Mouse (Mus musculus) bone marrow, adult 2 months (tissue): ENCODE measurements at regions not wholly inside any gene's neighbourhood (a gene's known extent, or its start where the extent isn't known, plus 50 kb on each side); places are given as distances from the start of the nearest gene placed in this dataset.

Experiments used
- H3K27ac ChIP-seq: fragments of 200-500 bp; 2 replicates; pipeline ENCODE4 v1.5.1; 2012; ENCODE audit warnings: low read depth, mild to moderate bottlenecking, control low read depth, inconsistent platforms, low read length; ENCODE audit not compliant: control insufficient read depth, poor library complexity, insufficient read depth
- H3K4me1 ChIP-seq: fragments of 200-500 bp; 2 replicates; pipeline ENCODE4 v1.6.1; 2011; ENCODE audit warnings: low read length; ENCODE audit not compliant: control insufficient read depth, insufficient read depth
- H3K4me3 ChIP-seq: fragments of 200-500 bp; replicated peaks from 2 replicates; pipeline ENCODE3; 2011; ENCODE audit warnings: mild to moderate bottlenecking, low read depth, low read length, control low read depth; ENCODE audit not compliant: control insufficient read depth
- CTCF ChIP-seq: fragments of 200-500 bp; IDR thresholded peaks from 2 replicates; pipeline ENCODE4 v1.5.1; 2011; ENCODE audit warnings: low read length, control low read depth; ENCODE audit not compliant: control insufficient read depth, insufficient read depth
- POLR2A ChIP-seq: fragments of 200-500 bp; IDR thresholded peaks from 2 replicates; pipeline ENCODE4 v1.6.1; 2011; ENCODE audit warnings: low read depth, mild to moderate bottlenecking, control low read depth, low read length, borderline replicate concordance; ENCODE audit not compliant: control insufficient read depth
- WGBS: fragments of 180-500 bp; shearing (Covaris S2); methylation state at CpG from one replicate; pipeline ENCODE4 v1.1.7; 2018; 5-methylcytosine and 5-hydroxymethylcytosine counted together

GRCm38 (mm10) chr10:21672171-21672570 lies 79.2 kb downstream of the 1700020N01Rik start:
- Histone ChIP-seq H3K4me1 (no peaks in the 10 kb centered on the region; the same call in 1 of the 2 replicates), H3K4me3 (no peak overlapping the region), H3K27ac (no peak overlapping the region)
- TF ChIP-seq POLR2A = no peak
- no peak for TF ChIP-seq CTCF
- WGBS = 68% methylated on average over 4 of the region's 4 CpGs

GRCm38 (mm10) chr10:21672666-21673065 lies 79.7 kb downstream of the 1700020N01Rik start:
- Histone ChIP-seq H3K4me1 (no peaks in the 10 kb centered on the region; the same call in 1 of the 2 replicates), H3K27ac (no peak overlapping the region), H3K4me3 (no peak overlapping the region)
- TF ChIP-seq POLR2A = no peak
- no peak for TF ChIP-seq CTCF
- 91% methylated on average over 5 of the region's 5 CpGs for WGBS

- Histone ChIP-seq H3K4me1 (no peaks in the 10 kb centered on the region; the same call in none of the 2 replicates), H3K4me3 (no peak overlapping the region), H3K27ac (no peak overlapping the region)
- 92% methylated on average over 1 of the region's 1 CpGs for WGBS
- TF ChIP-seq POLR2A (no peak), CTCF (no peak)
These were observed 80.9 kb downstream of the 1700020N01Rik start for GRCm38 (mm10) chr10:21673831-21674230.

- Histone ChIP-seq H3K4me1 (no peaks in the 10 kb centered on the region; the same call in 1 of the 2 replicates), H3K4me3 (no peak overlapping the region), H3K27ac (no peak overlapping the region)
- 84% methylated on average over 14 of the region's 14 CpGs for WGBS
- TF ChIP-seq CTCF (no peak), POLR2A (no peak)
These were observed 82.8 kb downstream of the 1700020N01Rik start for GRCm38 (mm10) chr10:21675786-21676185.

GRCm38 (mm10) chr10:21677911-21678310 lies 85.0 kb downstream of the 1700020N01Rik start:
- no peak for TF ChIP-seq POLR2A
- TF ChIP-seq CTCF = no peak
- H3K27ac ChIP-seq = peak overlapping the region; percentile 31; the same call in 1 of the 2 replicates
- no peak overlapping the region for H3K4me3 ChIP-seq
- 69% methylated on average over 9 of the region's 9 CpGs for WGBS
- no peaks in the 10 kb centered on the region; the same call in 1 of the 2 replicates for H3K4me1 ChIP-seq

- peak overlapping the region; percentile 42; the same call in 1 of the 2 replicates for H3K27ac ChIP-seq
- no peak for TF ChIP-seq POLR2A
- TF ChIP-seq CTCF = no peak
- 47% methylated on average over 6 of the region's 6 CpGs for WGBS
- H3K4me3 ChIP-seq = no peak overlapping the region
- H3K4me1 ChIP-seq = no peaks in the 10 kb centered on the region; the same call in 1 of the 2 replicates
These were observed 85.4 kb downstream of the 1700020N01Rik start for GRCm38 (mm10) chr10:21678372-21678771.

- WGBS = 58% methylated on average over 10 of the region's 10 CpGs
- Histone ChIP-seq H3K27ac (peak overlapping the region; percentile 42; the same call in 1 of the 2 replicates), H3K4me3 (no peak overlapping the region), H3K4me1 (no peaks in the 10 kb centered on the region; the same call in 1 of the 2 replicates)
- TF ChIP-seq CTCF (no peak), POLR2A (no peak)
These were observed 86.0 kb downstream of the 1700020N01Rik start for GRCm38 (mm10) chr10:21678811-21679451.

GRCm38 (mm10) chr10:21680789-21681188 lies 87.8 kb downstream of the 1700020N01Rik start:
- H3K27ac ChIP-seq = no peak overlapping the region
- H3K4me3 ChIP-seq = no peak overlapping the region
- 81% methylated on average over 4 of the region's 4 CpGs for WGBS
- H3K4me1 ChIP-seq = no peaks in the 10 kb centered on the region; the same call in 1 of the 2 replicates
- no peak for TF ChIP-seq CTCF
- TF ChIP-seq POLR2A = no peak
